Comparison of ENCODE assay signal across 9 mouse cellular contexts in genomic region chr2:38196199-38197060, GRCm38 (mm10).
DNase-seq lines count a peak whose midpoint lies in the region; ATAC-seq and TF ChIP-seq lines count a peak whose summit lies in the region.
"Had no signal": no experiment of that assay in that cellular context is flagged by ENCODE, and none has a peak within 500 bp of the region (broad histone marks: within the 10 kb centered on the region; RNA-seq: fewer than 3 reads in every experiment).

No protein-coding gene starts in this region.

- no peaks in the 10 kb centered on the region for H3K27me3 ChIP-seq in forebrain, embryonic 11.5 days (ENCODE audit: control insufficient read depth, insufficient read depth, low read length)
- H3K27me3 ChIP-seq in midbrain, embryonic 13.5 days: peaks cover 12% of the 10 kb centered on the region

- 33% methylated on average over 9 of the region's 9 CpGs for WGBS in forebrain, embryonic 11.5 days
- 53% methylated on average over 9 of the region's 9 CpGs for WGBS in midbrain, embryonic 13.5 days

- H3K36me3 ChIP-seq in forebrain, embryonic 11.5 days (ENCODE audit: control insufficient read depth, insufficient read depth, low read length): no peaks in the 10 kb centered on the region
- no peaks in the 10 kb centered on the region for H3K36me3 ChIP-seq in midbrain, embryonic 13.5 days

- intact Hi-C loops in gastrocnemius, postnatal 14 days (cut with DNase I; ENCODE audit: low total_unique reads): no loop called here

- peak; percentile 4 for DNase-seq in gastrocnemius, postnatal 14 days
- DNase-seq in gastrocnemius, adult 8-10 months (ENCODE audit: low spot score in 2 of 2): no peak
- DNase-seq in layer of hippocampus, adult 2 months (ENCODE audit: low spot score in 2 of 2): no peak
- no peak for DNase-seq in layer of hippocampus, adult 8-10 months (ENCODE audit: low spot score in 2 of 2)
- no peak for DNase-seq in forebrain, embryonic 11.5 days (ENCODE audit: low spot score)
- no peak for DNase-seq in adrenal gland, adult 8-10 months
- DNase-seq: cerebellum, adult 11-12 months had no signal

- H3K9me3 ChIP-seq in forebrain, embryonic 11.5 days (ENCODE audit: control insufficient read depth, low read length): no peaks in the 10 kb centered on the region
- H3K9me3 ChIP-seq in midbrain, embryonic 13.5 days: no peaks in the 10 kb centered on the region

- H3K4me1 ChIP-seq in forebrain, embryonic 11.5 days (replicated peaks; ENCODE audit: control insufficient read depth, insufficient read depth, low read length): peaks cover 8% of the 10 kb centered on the region; the same call in 1 of the 2 replicates
- peaks cover 11% of the 10 kb centered on the region; the same call in 1 of the 2 replicates for H3K4me1 ChIP-seq in midbrain, embryonic 13.5 days (replicated peaks)

- no peak for TF ChIP-seq CTCF in layer of hippocampus, adult 2 months (conservative IDR thresholded peaks at IDR 0.05)

- H3K4me2 ChIP-seq in forebrain, embryonic 11.5 days (ENCODE audit: low read depth, low read length, severe bottlenecking): peak overlapping the region; percentile 12; the same call in 1 of the 2 replicates
- H3K4me2 ChIP-seq in midbrain, embryonic 13.5 days (replicated peaks): peak overlapping the region; percentile 19; the same call in 1 of the 2 replicates

- ATAC-seq in forebrain, embryonic 11.5 days (replicated peaks; ENCODE audit: low FRiP score): peak; percentile 58; the same call in 1 of the 2 replicates
- ATAC-seq in midbrain, embryonic 13.5 days: no peak
- no peak for ATAC-seq in erythroblast, adult 5-6 weeks (replicated peaks; ENCODE audit: low FRiP score, poor library complexity, severe bottlenecking)

- no peak overlapping the region for H3K9ac ChIP-seq in forebrain, embryonic 11.5 days (ENCODE audit: low read length)
- H3K9ac ChIP-seq in midbrain, embryonic 13.5 days (replicated peaks): no peak overlapping the region

- peak overlapping the region; percentile 31 for H3K4me3 ChIP-seq in layer of hippocampus, adult 2 months
- H3K4me3 ChIP-seq in forebrain, embryonic 11.5 days (ENCODE audit: low read depth, low read length): no peak overlapping the region
- no peak overlapping the region for H3K4me3 ChIP-seq in midbrain, embryonic 13.5 days (replicated peaks)

- H3K27ac ChIP-seq in layer of hippocampus, adult 2 months: peak overlapping the region; percentile 36; the same call in 1 of the 2 replicates
- no peak overlapping the region for H3K27ac ChIP-seq in forebrain, embryonic 11.5 days (ENCODE audit: low read depth, low read length)
- no peak overlapping the region; the same call in 1 of the 2 replicates for H3K27ac ChIP-seq in midbrain, embryonic 13.5 days
